8 mouse cellular contexts compared by ENCODE assay signal in genomic region chr4:130112299-130112698, GRCm38 (mm10). TPM values are rescaled to one million over a fixed set of nuclear protein-coding genes. Genes with fewer than 3 reads are reported as not detected.
A peak's percentile ranks its signal among the peaks of the same experiment; 100 is the strongest.
DNase-seq lines count a peak whose midpoint lies in the region; ATAC-seq and TF ChIP-seq lines count a peak whose summit lies in the region.

No protein-coding gene starts in this region.

- H3K4me2 ChIP-seq in hindbrain, embryonic 14.5 days (replicated peaks), result no peak overlapping the region
- no peak overlapping the region for H3K4me2 ChIP-seq in forebrain, embryonic 14.5 days (ENCODE audit: low read length)

- H3K4me1 ChIP-seq in lung, adult 2 months (ENCODE audit: control insufficient read depth, insufficient read depth, low read length), result peaks cover 16% of the 10 kb centered on the region
- peaks cover 11% of the 10 kb centered on the region; the same call in 1 of the 2 replicates for H3K4me1 ChIP-seq in hindbrain, embryonic 14.5 days (replicated peaks; ENCODE audit: control insufficient read depth, insufficient read depth, low read length)
- peaks cover 5% of the 10 kb centered on the region; the same call in 1 of the 2 replicates for H3K4me1 ChIP-seq in forebrain, embryonic 14.5 days (ENCODE audit: control insufficient read depth, insufficient read depth, low read length)

- DNase-seq in lung, adult 18-20 months, result peak; percentile 78 to 83
- DNase-seq in lung, adult 2 months, result no peak
- peak; percentile 88 for DNase-seq in adrenal gland, adult 2 months
- peak; percentile 41 to 57 for DNase-seq in monocyte, adult 2 months (ENCODE audit: low read depth in 1 of 2, low spot score in 2 of 2)
- DNase-seq in hindbrain, embryonic 14.5 days (ENCODE audit: low spot score), result no peak
- DNase-seq in forebrain, embryonic 14.5 days (ENCODE audit: low spot score), result no peak
- DNase-seq in cerebellum, adult 9-11 months, result no peak

- peak; percentile 80 for ATAC-seq in granulocyte monocyte progenitor cell, adult 5-6 weeks (replicated peaks; ENCODE audit: poor library complexity, severe bottlenecking)
- no peak for ATAC-seq in hindbrain, embryonic 14.5 days (ENCODE audit: low FRiP score)
- ATAC-seq in forebrain, embryonic 14.5 days, result no peak

- no peak for TF ChIP-seq POLR2A in lung, adult 2 months (IDR thresholded peaks at IDR 0.05; ENCODE audit: borderline replicate concordance, extremely low read depth, low read depth, low read length)

- peaks cover 8% of the 10 kb centered on the region; the same call in 1 of the 2 replicates for H3K36me3 ChIP-seq in hindbrain, embryonic 14.5 days (replicated peaks; ENCODE audit: control insufficient read depth, insufficient read depth)
- H3K36me3 ChIP-seq in forebrain, embryonic 14.5 days (ENCODE audit: control insufficient read depth, insufficient read depth, low read length), result 0 out of 2 replicates have a peak, but pooled peaks cover 7% of the 10 kb centered on the region

- H3K9ac ChIP-seq in hindbrain, embryonic 14.5 days, result no peak overlapping the region
- no peak overlapping the region for H3K9ac ChIP-seq in forebrain, embryonic 14.5 days (ENCODE audit: low read length)

- no peak overlapping the region for H3K27ac ChIP-seq in hindbrain, embryonic 14.5 days
- H3K27ac ChIP-seq in forebrain, embryonic 14.5 days (ENCODE audit: low read depth, low read length), result no peak overlapping the region

- H3K9me3 ChIP-seq in hindbrain, embryonic 14.5 days (ENCODE audit: control insufficient read depth, low read length), result no peaks in the 10 kb centered on the region
- no peaks in the 10 kb centered on the region for H3K9me3 ChIP-seq in forebrain, embryonic 14.5 days (replicated peaks; ENCODE audit: control insufficient read depth, low read length)

- no peaks in the 10 kb centered on the region for H3K27me3 ChIP-seq in hindbrain, embryonic 14.5 days (ENCODE audit: control insufficient read depth, insufficient read depth, low read length)
- no peaks in the 10 kb centered on the region for H3K27me3 ChIP-seq in forebrain, embryonic 14.5 days (replicated peaks; ENCODE audit: control insufficient read depth, insufficient read depth, low read length)

- no peak for TF ChIP-seq CTCF in lung, adult 2 months (IDR thresholded peaks at IDR 0.05; ENCODE audit: insufficient read depth, low read length)

- 46% methylated on average over 7 of the region's 7 CpGs for WGBS in lung, adult 2 months
- 87% methylated on average over 7 of the region's 7 CpGs for WGBS in hindbrain, embryonic 14.5 days
- 84% methylated on average over 7 of the region's 7 CpGs for WGBS in forebrain, embryonic 14.5 days

- no peak overlapping the region for H3K4me3 ChIP-seq in lung, adult 2 months (replicated peaks; ENCODE audit: extremely low read depth, low read depth, low read length)
- H3K4me3 ChIP-seq in hindbrain, embryonic 14.5 days (replicated peaks; ENCODE audit: low read length), result no peak overlapping the region
- H3K4me3 ChIP-seq in forebrain, embryonic 14.5 days (ENCODE audit: low read depth, low read length), result no peak overlapping the region

RNA-seq across cellular contexts. Expression of gene Pef1, which starts 9.9 kb away (rescaled TPM):
- 106 and 118 TPM in 2 replicates for polyA plus RNA-seq in lung, adult 2 months (2012; rRNA removed)
- 10 to 100 TPM; 80.3 to 82.6 TPM for total RNA-seq in adrenal gland, adult 2 months (2021)
- polyA plus RNA-seq in adrenal gland, adult 2 months (2012; rRNA removed), result 180 and 181 TPM in 2 replicates
- total RNA-seq in granulocyte monocyte progenitor cell, adult 5-6 weeks (2014; fragmentation: Nextera tagmentation), result 22.7 and 60.5 TPM in 2 replicates
- 10.4 and 12.4 TPM in 2 replicates for total RNA-seq in granulocyte monocyte progenitor cell, adult 5-6 weeks (2017)
- 66.0 and 77.7 TPM in 2 replicates for polyA plus RNA-seq in hindbrain, embryonic 14.5 days (2014; fragmentation: Nextera tagmentation; extraction: Ambion mirVana)
- 88.6 and 91.9 TPM in 2 replicates for polyA plus RNA-seq in forebrain, embryonic 14.5 days (2014; fragmentation: Nextera tagmentation; extraction: Ambion mirVana)

RNA-seq across cellular contexts. Expression of gene Hcrtr1, which starts 26.9 kb away (rescaled TPM):
- polyA plus RNA-seq in lung, adult 2 months (2012; rRNA removed), result 0.19 and 0.66 TPM in 2 replicates
- total RNA-seq in adrenal gland, adult 2 months (2021), result under 1 TPM; 0.69 to 0.86 TPM
- polyA plus RNA-seq in adrenal gland, adult 2 months (2012; rRNA removed), result 7.6 and 10.5 TPM in 2 replicates
- total RNA-seq in granulocyte monocyte progenitor cell, adult 5-6 weeks (2014; fragmentation: Nextera tagmentation), result not detected in 2 replicates
- not detected in 2 replicates for total RNA-seq in granulocyte monocyte progenitor cell, adult 5-6 weeks (2017)
- polyA plus RNA-seq in hindbrain, embryonic 14.5 days (2014; fragmentation: Nextera tagmentation; extraction: Ambion mirVana), result 1.7 and 2.3 TPM in 2 replicates
- polyA plus RNA-seq in forebrain, embryonic 14.5 days (2014; fragmentation: Nextera tagmentation; extraction: Ambion mirVana), result 0.13 and 0.48 TPM in 2 replicates

Comparison
In these comparisons a context has a peak if more than half of its experiments do, and no peak if none do; other contexts are left out.
1. DNase-seq: peak in lung, adult 18-20 months (2 of 2), adrenal gland, adult 2 months (single experiment) and monocyte, adult 2 months (2 of 2); none in lung, adult 2 months (single experiment), hindbrain, embryonic 14.5 days (single experiment), forebrain, embryonic 14.5 days (single experiment) and cerebellum, adult 9-11 months (single experiment).